Mouse (Mus musculus): ENCODE results near the gene Slc25a22. TPM values are rescaled to one million over a fixed set of nuclear protein-coding genes. Genes with fewer than 3 reads are reported as not detected.
"Not testable (repeated sequence)": the region's sequence is repeated elsewhere in the genome, so short reads cannot be mapped to it uniquely, and the experiment has no call there.

Slc25a22 gene
- polyA plus RNA-seq, 3 experiments from 2014 or later, result 31.4 to 50.6 (median 32.0) TPM

DNA sequence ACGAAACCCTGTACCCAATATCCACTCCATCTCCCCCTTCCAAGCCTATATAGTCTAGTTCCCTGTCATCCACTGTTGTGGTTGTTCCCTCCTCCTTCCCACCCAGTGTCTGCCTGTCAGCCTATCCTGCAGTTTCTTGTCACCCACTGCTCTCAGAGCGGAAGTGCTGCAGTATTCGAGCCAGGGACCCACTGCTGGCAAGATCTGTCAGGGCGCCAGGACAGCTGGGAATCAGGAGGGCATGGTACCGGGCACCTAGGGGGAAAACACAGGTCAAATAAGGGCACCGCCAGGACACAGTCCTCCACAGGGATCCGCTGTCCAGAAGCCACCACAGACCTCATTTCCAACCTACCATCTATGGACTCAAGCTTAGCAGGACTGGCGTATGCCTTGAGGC lies 27.1 kb downstream of the Slc25a22 start:
- no peak for ATAC-seq

DNA sequence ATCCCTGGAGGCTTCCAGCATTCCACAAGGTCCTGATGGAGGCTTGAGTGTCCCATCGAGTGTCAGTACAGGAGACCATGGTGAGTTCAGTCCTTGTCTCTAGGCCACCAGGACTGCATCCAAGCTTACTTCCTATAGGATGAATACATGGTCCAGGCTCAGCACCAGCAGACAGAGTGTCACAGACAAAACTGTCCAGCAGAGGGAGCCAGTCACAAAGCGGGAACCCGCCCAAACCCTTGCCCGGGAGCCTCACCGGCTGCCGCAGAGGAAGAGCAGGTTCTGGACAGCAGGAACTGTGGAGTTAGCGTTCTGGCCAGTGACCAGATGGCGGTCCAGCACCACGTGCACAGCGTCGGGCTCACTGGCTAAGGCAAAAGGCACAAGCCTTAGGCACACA lies 28.9 kb downstream of the Slc25a22 start:
- peak; percentile 79 for ATAC-seq

DNA sequence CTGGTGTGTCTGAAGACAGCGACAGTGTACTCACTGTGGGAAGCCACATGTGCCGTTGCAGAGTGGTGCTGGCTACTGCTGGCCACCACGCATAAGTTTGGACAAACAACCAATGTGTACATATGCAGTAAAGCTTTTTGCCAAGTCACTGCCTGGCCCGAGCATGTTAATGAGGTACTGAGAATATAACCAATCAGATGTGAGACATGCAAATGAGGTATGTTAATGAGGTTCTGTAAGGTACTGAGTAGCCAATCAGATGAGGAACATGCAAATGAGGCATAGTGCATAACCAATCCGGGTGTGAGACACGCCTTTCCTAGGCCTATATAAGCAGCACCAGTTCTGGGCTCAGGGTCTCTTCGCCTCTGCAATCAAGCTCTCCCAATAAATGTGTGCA lies 30.0 kb downstream of the Slc25a22 start:
- not testable (repeated sequence) for ATAC-seq

DNA sequence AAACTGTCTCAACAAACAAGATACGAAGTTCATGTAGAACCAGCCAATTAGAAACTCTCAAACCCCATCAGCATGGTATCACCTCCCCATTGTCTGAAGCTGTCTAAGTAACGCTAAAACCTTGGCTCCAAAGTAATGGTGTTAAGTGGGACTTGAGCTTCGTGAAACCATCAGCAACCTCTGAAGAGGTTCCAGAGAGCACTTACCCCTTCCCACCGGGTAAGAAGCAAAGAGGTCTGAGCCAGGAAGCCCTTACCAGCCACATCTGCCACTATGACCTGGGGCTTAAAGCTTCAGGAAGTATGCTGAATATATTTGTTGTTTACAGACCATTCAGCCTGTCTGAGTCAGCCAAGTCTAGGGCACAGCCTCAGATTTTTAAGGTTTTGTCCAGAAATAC lies 32.2 kb downstream of the Slc25a22 start:
- ATAC-seq, result no peak

DNA sequence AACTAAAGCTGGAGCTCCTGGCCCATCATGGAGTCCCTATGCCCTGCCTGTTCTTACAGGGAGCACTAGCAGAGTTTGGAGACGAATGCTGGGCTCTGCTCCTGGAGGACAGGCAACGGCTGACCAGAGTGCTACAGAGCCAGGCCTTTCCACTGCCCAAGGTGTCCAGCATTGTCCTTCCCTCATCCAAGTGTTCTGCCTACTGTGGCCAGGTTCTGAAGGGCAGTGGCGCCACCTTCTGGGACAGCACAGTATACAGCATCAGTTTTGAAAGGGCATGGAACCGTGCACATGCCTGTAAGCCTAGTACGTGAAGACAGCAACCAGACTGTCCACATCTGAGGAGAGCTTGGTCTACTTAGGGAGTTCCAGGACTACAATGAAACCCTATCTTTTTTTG lies 34.4 kb downstream of the Slc25a22 start:
- ATAC-seq, result peak; percentile 58

DNA sequence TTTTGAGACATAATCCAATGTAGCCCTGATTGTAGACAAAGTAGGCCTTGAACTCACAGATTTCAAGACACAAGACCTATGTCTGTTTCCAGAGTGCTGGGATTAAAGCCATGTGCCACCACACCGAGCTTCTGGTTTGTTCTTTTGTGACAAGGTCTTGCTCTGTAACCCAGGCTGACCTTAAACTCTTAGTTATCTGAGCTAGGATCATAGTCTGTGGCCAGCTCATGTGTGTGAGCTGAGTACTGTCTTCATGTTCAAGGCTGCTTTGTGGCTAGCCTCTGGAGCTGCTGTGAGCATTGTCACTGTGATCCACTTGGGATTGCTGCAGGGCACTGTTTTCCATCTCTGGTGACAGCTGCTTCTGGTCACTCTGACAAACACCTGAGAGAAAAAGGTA lies 42.3 kb downstream of the Slc25a22 start:
- no peak for ATAC-seq

DNA sequence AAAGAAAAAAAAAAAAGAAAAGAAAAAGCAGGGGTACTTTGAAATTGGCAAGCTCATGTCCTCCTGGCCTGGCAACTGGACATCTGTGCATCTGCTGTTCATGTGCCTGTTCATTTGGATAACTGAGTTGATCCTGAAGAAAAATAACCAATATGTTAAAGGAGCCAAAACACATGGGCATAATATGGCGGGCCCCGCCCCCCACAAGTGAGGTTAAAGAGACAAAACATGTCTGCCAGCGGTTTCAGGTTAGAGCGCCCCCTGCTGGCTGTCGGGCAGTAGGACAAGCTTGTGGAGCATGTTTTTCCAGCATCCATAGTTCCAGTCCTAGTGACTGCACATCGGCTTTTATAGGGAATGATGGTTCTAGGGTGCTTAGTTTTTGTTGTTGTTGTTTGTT lies 42.9 kb downstream of the Slc25a22 start:
- ATAC-seq, result no peak

DNA sequence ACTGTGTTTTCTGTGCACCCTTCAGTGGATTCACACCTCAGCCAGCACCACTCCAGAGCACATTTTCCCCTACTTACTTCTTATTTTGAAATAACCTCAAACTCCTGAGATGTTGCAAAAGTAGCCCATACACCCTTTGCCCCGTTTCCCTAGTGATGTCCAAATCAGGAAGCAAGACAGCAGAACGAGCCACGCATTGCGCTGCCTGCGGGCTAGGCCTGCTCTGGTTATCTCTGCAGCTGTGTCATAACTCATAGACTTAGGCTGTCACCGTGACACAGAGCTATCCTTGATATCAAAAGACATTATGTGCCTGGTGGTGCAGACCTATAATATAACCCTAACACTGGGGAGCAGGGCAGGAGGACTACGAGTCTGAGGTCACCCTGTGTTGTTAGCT lies 43.5 kb downstream of the Slc25a22 start:
- ATAC-seq, result no peak

DNA sequence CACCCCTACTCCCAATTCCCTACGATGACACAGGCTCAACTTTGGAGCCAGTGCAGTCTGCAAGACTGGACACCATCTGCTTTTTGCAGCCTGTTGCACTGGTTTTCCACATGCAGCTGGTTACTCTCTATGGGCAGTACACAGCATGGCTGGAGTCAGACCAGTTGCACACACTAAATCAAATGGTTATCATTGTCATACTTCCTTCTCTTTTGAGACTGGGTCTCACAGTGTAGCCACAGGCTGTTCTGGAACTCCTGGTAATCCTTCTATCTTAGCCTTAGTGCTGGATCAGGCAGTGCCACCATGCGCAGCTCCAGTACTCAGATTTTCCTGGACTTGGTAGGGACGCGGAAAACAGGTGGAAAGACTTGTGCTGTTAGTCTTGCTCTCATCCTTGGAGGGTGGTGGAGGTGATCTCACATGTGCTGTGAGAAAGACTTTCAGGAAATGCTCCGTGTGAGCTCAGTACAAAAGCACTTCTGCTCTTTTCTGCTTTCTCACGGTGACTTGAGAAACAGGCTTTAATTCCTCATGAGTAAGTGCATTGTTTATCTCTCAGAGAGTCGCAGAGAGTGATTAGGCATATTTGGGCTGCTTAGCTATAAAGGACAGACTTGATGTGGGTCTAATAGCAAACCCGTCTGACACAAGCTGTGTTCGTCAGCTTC lies 45.0 kb downstream of the Slc25a22 start:
- no peak for ATAC-seq

DNA sequence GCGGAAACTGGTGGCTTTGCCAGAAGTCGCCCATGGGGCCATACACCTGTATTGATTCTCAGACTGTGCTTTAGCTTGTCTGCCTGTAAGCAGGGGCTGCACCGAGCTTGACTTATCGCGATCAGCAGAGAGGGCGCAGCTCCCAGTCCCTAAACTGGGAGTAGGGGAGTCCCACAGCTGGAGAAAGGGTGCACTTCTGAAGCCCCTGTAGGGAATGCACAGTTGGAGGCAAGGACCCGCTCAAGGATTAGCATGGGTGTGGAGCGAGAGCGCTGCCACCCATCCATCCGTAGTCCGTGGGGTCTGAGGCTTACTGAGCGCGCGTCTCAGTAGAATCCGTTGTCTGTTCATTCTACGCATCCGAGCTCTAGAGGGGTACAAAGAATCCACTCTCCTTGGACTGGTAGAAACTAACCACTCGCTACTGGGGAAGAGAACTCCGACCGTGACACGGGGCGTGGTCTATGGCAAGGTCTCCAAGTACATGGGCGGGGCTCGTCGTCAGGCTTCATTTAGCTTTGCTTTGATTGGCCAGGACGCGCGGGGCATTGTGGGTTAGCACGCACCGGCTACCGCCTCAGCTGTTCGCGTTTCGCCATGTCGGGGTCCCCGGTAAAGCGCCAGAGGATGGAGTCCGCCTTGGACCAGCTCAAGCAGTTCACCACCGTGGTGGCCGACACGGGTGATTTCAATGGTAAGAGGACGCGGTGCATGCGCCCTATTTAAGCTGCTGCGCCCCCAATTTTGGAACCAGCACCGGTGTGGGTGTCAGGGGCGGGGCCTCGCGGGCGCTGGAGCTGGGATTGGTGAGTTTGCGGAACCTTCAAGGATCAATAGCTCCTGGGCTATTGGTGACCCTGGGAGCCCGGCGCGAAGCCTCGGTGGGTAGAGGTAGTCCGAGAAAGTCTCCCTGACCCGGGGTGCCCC lies 45.8 kb downstream of the Slc25a22 start, which contains the start of gene Taldo1:
TSS of gene Taldo1 (plus strand) at position 575 of the 927 bp plus-strand sequence.
- ATAC-seq, result peak; percentile 95

DNA sequence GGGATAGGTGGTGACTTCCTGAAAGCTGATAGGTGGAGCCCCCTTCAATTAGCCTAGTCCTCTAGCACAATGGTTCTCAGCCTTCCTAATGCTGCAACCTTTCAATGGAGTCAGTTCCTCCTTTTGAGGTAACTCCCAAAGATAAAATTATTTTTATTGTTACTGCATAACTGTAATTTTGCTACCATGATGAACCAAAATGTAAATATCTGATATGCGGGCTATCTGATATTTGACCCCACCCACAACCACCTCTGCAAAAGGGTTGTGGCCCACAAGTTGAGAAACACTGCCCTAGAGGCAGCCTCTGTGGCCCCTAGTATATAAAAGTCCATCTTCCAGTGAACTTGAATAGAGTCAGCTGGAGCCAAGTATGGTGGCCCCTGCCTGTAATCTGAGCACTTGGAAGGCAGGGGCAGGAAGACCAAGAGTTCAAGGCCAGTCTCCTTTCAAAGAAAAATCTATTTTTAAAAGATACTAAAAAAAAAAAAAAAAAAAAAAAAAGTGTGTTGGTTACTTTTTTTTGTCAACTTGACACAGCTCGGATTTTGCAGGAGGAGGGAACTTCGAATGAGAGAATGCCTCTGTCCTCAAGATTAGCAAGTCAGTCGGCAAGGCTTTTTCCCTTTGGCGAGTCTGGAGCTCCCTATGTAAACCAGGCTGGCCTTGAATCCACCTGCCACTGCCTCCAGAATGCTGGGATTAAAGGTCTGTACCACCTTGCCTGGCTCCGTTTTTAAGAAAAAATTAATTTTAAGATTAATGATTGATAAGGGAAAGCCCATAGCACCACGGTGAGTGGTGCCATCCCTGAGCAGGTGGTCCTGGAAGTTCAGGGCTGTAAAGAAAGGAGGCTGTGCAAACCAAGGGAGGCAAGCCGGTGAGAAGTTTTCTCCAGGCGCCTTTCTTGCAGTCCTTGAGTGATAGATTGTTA lies 47.1 kb downstream of the Slc25a22 start:
- ATAC-seq, result no peak

DNA sequence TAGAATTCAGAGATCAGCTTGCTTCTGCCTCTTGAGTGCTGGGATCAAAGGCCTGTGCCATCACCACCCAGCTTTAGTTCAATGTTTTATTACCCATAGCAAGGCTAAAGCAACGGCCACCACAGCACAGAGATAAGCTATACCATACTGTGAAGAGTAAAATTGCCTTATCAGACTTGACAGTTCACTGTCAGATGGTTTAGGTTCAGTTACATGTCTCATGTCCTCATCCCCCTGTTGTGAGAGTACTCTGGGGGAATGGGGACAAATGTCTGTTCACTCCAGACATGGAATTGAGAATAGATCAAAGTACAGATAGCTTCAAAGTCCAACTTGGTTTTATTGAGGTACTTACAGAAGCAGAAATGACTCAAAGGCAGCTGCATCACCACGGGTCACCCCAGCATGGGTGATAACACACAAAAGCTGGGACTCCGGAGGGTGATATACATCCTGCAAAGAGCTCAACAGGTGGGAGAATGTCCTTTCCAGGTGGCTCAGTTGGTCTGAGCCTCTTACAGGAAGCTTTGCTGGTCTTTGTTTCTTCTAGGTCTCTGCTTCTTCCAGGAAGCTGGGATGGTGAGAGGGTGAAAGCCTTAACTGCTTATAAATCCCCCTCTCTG lies 49.1 kb downstream of the Slc25a22 start:
- ATAC-seq, result no peak

DNA sequence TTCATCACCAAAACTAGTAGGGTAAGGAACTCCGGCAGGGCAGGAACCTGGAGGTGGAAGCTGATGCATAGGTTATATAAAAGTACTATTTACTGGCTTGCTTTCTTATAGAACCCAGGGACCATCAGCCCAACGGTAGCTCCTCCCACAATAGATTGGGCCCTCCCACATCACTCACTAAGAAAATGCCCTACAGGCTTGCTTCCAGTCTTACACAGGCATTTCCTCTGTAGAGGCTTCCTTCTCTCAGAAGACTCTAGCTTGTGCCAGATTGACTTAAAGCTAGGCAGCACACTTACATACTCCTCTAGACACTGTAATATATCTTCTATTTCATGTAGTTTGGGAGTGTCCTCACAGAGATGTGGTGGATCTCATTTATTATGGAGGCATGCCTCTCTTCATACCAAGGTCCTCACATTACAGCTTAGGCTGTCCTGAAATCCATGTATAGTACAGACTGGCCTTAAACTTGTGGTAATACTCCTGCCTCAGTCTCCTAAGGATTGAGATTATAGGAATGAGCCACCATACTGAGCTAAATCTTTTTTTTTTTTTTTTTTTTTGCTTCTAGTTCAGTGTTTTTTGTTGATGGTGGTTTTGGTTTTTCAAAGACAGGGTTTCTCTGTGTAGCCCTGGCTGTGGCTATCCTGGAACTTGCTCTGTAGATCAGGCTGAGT lies 49.7 kb downstream of the Slc25a22 start:
- no peak for ATAC-seq

DNA sequence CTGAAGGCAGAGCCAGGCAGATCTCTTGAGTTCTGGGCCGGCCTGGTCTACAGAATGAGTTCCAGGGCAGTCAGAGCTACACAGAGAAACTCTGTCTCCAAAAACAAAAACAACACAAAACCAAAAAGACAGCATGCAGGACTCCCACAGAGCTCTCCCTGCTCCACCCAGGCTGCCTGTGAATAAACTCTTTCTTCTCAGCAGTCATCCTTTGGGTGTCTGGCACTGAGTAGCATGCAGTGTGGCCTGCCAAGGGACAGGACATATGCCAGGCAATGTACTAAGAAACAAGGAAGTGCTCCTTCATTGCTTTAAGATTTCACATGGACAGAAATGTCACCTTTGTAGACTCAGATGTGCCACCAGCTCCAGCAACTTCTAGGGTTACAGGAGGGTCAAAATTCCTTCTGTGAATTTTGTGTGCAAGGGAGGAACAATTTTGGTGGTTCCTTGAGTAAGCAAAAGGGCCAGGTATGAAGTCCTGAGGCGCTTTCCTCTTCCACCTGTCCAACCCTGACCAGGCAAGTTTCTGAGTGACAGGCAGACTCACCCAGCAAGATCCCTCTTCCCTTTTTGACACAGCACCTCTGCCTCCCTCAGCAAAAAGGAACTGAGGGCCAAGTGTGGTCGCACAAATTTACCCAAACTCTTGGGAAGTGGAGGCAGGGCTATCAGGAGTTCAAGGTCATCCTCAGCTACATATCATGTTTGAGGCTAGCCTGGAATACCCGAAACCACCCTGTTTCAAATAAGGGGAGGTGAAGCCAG lies 56.4 kb downstream of the Slc25a22 start:
- no peak for ATAC-seq

Other genes starting within 250 kb of the Slc25a22 start
- gene Hras, start 243.9 kb downstream of the Slc25a22 start, polyA plus RNA-seq (2017; shearing (Covaris generic)), result 1 to 10 TPM; 1.5 to 6.2 (median 4.6) TPM
- gene Lrrc56, start 243.7 kb downstream of the Slc25a22 start, polyA plus RNA-seq (2017; shearing (Covaris generic)), result 1 to 10 TPM; 1.3 to 2.2 (median 1.7) TPM
- 10 to 100 TPM in 1 of 3 experiments, 1 to 10 TPM in 2; 4.6 to 11.3 (median 8.5) TPM for gene Lmntd2, start 223.8 kb downstream of the Slc25a22 start, polyA plus RNA-seq (2017; shearing (Covaris generic))
- 10 to 100 TPM in 2 of 3 experiments, 1 to 10 TPM in 1; 9.2 to 15.0 (median 13.7) TPM for gene Rassf7, start 222.0 kb downstream of the Slc25a22 start, polyA plus RNA-seq (2017; shearing (Covaris generic))
- 10 to 100 TPM; 40.5 to 51.6 (median 46.7) TPM for gene Phrf1, start 209.1 kb downstream of the Slc25a22 start, polyA plus RNA-seq (2017; shearing (Covaris generic))
- 100 to 1,000 TPM in 2 of 3 experiments, 10 to 100 TPM in 1; 95.5 to 112 (median 100) TPM for gene Irf7, start 171.4 kb downstream of the Slc25a22 start, polyA plus RNA-seq (2017; shearing (Covaris generic))
- gene Cdhr5, start 161.1 kb downstream of the Slc25a22 start, polyA plus RNA-seq (2017; shearing (Covaris generic)), result not detected
- gene Sct, start 158.8 kb downstream of the Slc25a22 start, polyA plus RNA-seq (2017; shearing (Covaris generic)), result not detected
- not detected for gene Drd4, start 145.9 kb downstream of the Slc25a22 start, polyA plus RNA-seq (2017; shearing (Covaris generic))
- gene Deaf1, start 110.2 kb downstream of the Slc25a22 start, polyA plus RNA-seq (2017; shearing (Covaris generic)), result 10 to 100 TPM; 17.6 to 37.9 (median 34.6) TPM
- 10 to 100 TPM; 27.1 to 41.1 (median 39.1) TPM for gene Tmem80, start 110.2 kb downstream of the Slc25a22 start, polyA plus RNA-seq (2017; shearing (Covaris generic))
- not detected for gene Eps8l2, start 99.0 kb downstream of the Slc25a22 start, polyA plus RNA-seq (2017; shearing (Covaris generic))
- gene Taldo1, start 45.7 kb downstream of the Slc25a22 start, polyA plus RNA-seq (2017; shearing (Covaris generic)), result 100 to 1,000 TPM; 271 to 329 (median 303) TPM
- 100 to 1,000 TPM in 1 of 3 experiments, 10 to 100 TPM in 2; 70.1 to 108 (median 91.4) TPM for gene Gatd1, start 23.8 kb downstream of the Slc25a22 start, polyA plus RNA-seq (2017; shearing (Covaris generic))
- gene Cend1, start 8.4 kb downstream of the Slc25a22 start, polyA plus RNA-seq (2017; shearing (Covaris generic)), result 1 to 10 TPM in 1 of 3 experiments, not detected in 2; 1.7 TPM
- 10 to 100 TPM in 2 of 3 experiments, 1 to 10 TPM in 1; 5.8 to 11.5 (median 10.3) TPM for gene Pidd1, start 6.1 kb upstream of the Slc25a22 start, polyA plus RNA-seq (2017; shearing (Covaris generic))
- gene Rplp2, start 9.5 kb upstream of the Slc25a22 start, polyA plus RNA-seq (2017; shearing (Covaris generic)), result 1,000 to 10,000 TPM; 2,239 to 3,896 (median 3,389) TPM
- 10 to 100 TPM; 49.4 to 68.0 (median 63.9) TPM for gene Pnpla2, start 17.3 kb upstream of the Slc25a22 start, polyA plus RNA-seq (2017; shearing (Covaris generic))
- gene Cracr2b, start 23.2 kb upstream of the Slc25a22 start, polyA plus RNA-seq (2017; shearing (Covaris generic)), result not detected
- 1 to 10 TPM; 6.0 to 8.7 (median 8.5) TPM for gene Cd151, start 29.5 kb upstream of the Slc25a22 start, polyA plus RNA-seq (2017; shearing (Covaris generic))
- 10 to 100 TPM; 15.7 to 24.9 (median 19.9) TPM for gene Polr2l, start 37.2 kb upstream of the Slc25a22 start, polyA plus RNA-seq (2017; shearing (Covaris generic))
- gene Tspan4, start 37.3 kb upstream of the Slc25a22 start, polyA plus RNA-seq (2017; shearing (Covaris generic)), result 1 to 10 TPM; 1.8 to 3.0 (median 2.4) TPM
- 10 to 100 TPM; 13.2 to 23.6 (median 14.6) TPM for gene Chid1, start 102.0 kb upstream of the Slc25a22 start, polyA plus RNA-seq (2017; shearing (Covaris generic))
- 10 to 100 TPM; 12.5 to 16.5 (median 13.6) TPM for gene Ap2a2, start 124.3 kb upstream of the Slc25a22 start, polyA plus RNA-seq (2017; shearing (Covaris generic))
- gene Muc6, start 217.4 kb upstream of the Slc25a22 start, polyA plus RNA-seq (2017; shearing (Covaris generic)), result under 1 TPM; 0.31 to 0.64 (median 0.57) TPM

Data from inflammation-experienced regulatory T-cells, adult 6 months (primary cell).